In genomic region chr4:123342642-123343470, GRCm38 (mm10) we compare ENCODE assay signal across 8 mouse cellular contexts. TPM values are rescaled to one million over a fixed set of nuclear protein-coding genes. Genes with fewer than 3 reads are reported as not detected.
DNase-seq lines count a peak whose midpoint lies in the region; ATAC-seq and TF ChIP-seq lines count a peak whose summit lies in the region.

Gene Bmp8a (minus strand): TSS chr4:123343252.

- H3K36me3 ChIP-seq in hindbrain, embryonic 16.5 days (ENCODE audit: control insufficient read depth, insufficient read depth, low read length), result peaks cover 3% of the 10 kb centered on the region; the same call in 1 of the 2 replicates
- H3K36me3 ChIP-seq in liver, adult 2 months (ENCODE audit: control insufficient read depth, insufficient read depth, low read length), result no peaks in the 10 kb centered on the region
- H3K36me3 ChIP-seq in midbrain, postnatal 0 days (ENCODE audit: insufficient read depth, low read length), result no peaks in the 10 kb centered on the region
- H3K36me3 ChIP-seq in splenic B cell, adult 2 months (ENCODE audit: control insufficient read depth, insufficient read depth, low read length, poor library complexity, severe bottlenecking), result no peaks in the 10 kb centered on the region

- no peaks in the 10 kb centered on the region for H3K9me3 ChIP-seq in hindbrain, embryonic 16.5 days (ENCODE audit: control insufficient read depth, low read length)
- H3K9me3 ChIP-seq in midbrain, postnatal 0 days (ENCODE audit: low read length), result no peaks in the 10 kb centered on the region

- peak; percentile 14 for DNase-seq in cerebellum, adult 9-10 months
- DNase-seq in cerebellum, adult 11 months, result no peak
- DNase-seq in c-Kit-positive CD71-positive TER-119-negative erythroid progenitor cells, embryonic 14.5 days (ENCODE audit: low read depth), result peak; percentile 54
- DNase-seq in gastrocnemius, adult 8-10 months (ENCODE audit: low spot score in 2 of 2), result peak; percentile 25 to 33
- peak; percentile 6 for DNase-seq in liver, adult 2 months (ENCODE audit: extremely low read depth, low read depth, low spot score)
- DNase-seq in midbrain, postnatal 0 days (ENCODE audit: low spot score), result peak; percentile 65
- peak; percentile 72 for DNase-seq in splenic B cell, adult 2 months (ENCODE audit: low read depth, low spot score)

- WGBS in hindbrain, embryonic 16.5 days, result 1% methylated on average over 65 of the region's 65 CpGs
- WGBS in liver, adult 2 months, result 2% methylated on average over 65 of the region's 65 CpGs
- under 1% methylated on average over 55 of the region's 65 CpGs for WGBS in midbrain, postnatal 0 days

- ATAC-seq in hindbrain, embryonic 16.5 days, result peak; percentile 86
- peak; percentile 80 for ATAC-seq in midbrain, postnatal 0 days (ENCODE audit: low FRiP score)

- H3K27me3 ChIP-seq in hindbrain, embryonic 16.5 days (replicated peaks; ENCODE audit: control insufficient read depth, insufficient read depth, low read length), result peaks cover 30% of the 10 kb centered on the region
- peaks cover 15% of the 10 kb centered on the region for H3K27me3 ChIP-seq in liver, adult 2 months (ENCODE audit: control insufficient read depth, insufficient read depth, low read length)
- peaks cover 32% of the 10 kb centered on the region; the same call in 1 of the 2 replicates for H3K27me3 ChIP-seq in midbrain, postnatal 0 days (ENCODE audit: insufficient read depth, low read length)
- H3K27me3 ChIP-seq in splenic B cell, adult 2 months (ENCODE audit: control insufficient read depth, insufficient read depth, low read length, poor library complexity, severe bottlenecking), result no peaks in the 10 kb centered on the region

- H3K79me2 ChIP-seq in liver, adult 2 months (ENCODE audit: control insufficient read depth, insufficient read depth, low read length), result no peaks in the 10 kb centered on the region

- peak within 1 kb of the TSS; percentile 87 for H3K4me2 ChIP-seq in hindbrain, embryonic 16.5 days (ENCODE audit: low read length)
- peak within 1 kb of the TSS; percentile 62 for H3K4me2 ChIP-seq in midbrain, postnatal 0 days (ENCODE audit: low read depth, low read length, poor library complexity, severe bottlenecking)

- H3K27ac ChIP-seq in hindbrain, embryonic 16.5 days (ENCODE audit: low read depth, low read length), result no peak within 1 kb of the TSS
- H3K27ac ChIP-seq in liver, adult 2 months (replicated peaks; ENCODE audit: insufficient read depth, low read depth, low read length), result no peak within 1 kb of the TSS
- no peak within 1 kb of the TSS for H3K27ac ChIP-seq in midbrain, postnatal 0 days (ENCODE audit: low read depth, low read length)

- no peak for TF ChIP-seq CTCF in liver, adult 2 months (IDR thresholded peaks at IDR 0.05; ENCODE audit: low read depth, low read length)
- no peak for TF ChIP-seq CTCF in midbrain, postnatal 0 days (IDR thresholded peaks at IDR 0.05)

- TF ChIP-seq POLR2A in liver, adult 2 months (IDR thresholded peaks at IDR 0.05; ENCODE audit: extremely low read depth, insufficient read depth, low read length), result no peak

- H3K4me1 ChIP-seq in hindbrain, embryonic 16.5 days (ENCODE audit: control insufficient read depth, insufficient read depth, low read depth, low read length), result peaks cover 13% of the 10 kb centered on the region
- H3K4me1 ChIP-seq in liver, adult 2 months (ENCODE audit: control insufficient read depth, insufficient read depth, low read length), result peaks cover 2% of the 10 kb centered on the region; the same call in 1 of the 2 replicates
- H3K4me1 ChIP-seq in midbrain, postnatal 0 days (ENCODE audit: insufficient read depth, low read length), result no peaks in the 10 kb centered on the region

- H3K9ac ChIP-seq in hindbrain, embryonic 16.5 days (ENCODE audit: low read depth, low read length), result peak within 1 kb of the TSS; percentile 55
- 0 out of 2 replicates have a peak within 1 kb of the TSS, but pooled peaks have one; percentile 37 for H3K9ac ChIP-seq in liver, adult 2 months (ENCODE audit: low read depth, low read length)
- no peak within 1 kb of the TSS for H3K9ac ChIP-seq in midbrain, postnatal 0 days (replicated peaks; ENCODE audit: low read length, poor library complexity, severe bottlenecking)

- H3K4me3 ChIP-seq in hindbrain, embryonic 16.5 days (ENCODE audit: low read length), result peak within 1 kb of the TSS; percentile 54
- H3K4me3 ChIP-seq in liver, adult 2 months (ENCODE audit: insufficient read depth, low read depth, low read length), result peak within 1 kb of the TSS; percentile 68
- peak within 1 kb of the TSS; percentile 37 for H3K4me3 ChIP-seq in midbrain, postnatal 0 days (ENCODE audit: low read depth, low read length)

RNA-seq across cellular contexts. Expression of gene Bmp8a, which starts in this region (rescaled TPM):
- total RNA-seq in gastrocnemius, adult 8-10 months (2022), result 1 to 10 TPM in 1 of 4 experiments, under 1 TPM in 2, not detected in 1; 0.56 to 1.3 (median 0.72) TPM
- polyA plus RNA-seq in hindbrain, embryonic 16.5 days (2015; fragmentation: Nextera tagmentation; extraction: Ambion mirVana), result 0.22 and 0.26 TPM in 2 replicates
- total RNA-seq in liver, adult 2 months (2014; rRNA removed), result not detected in 2 replicates
- polyA plus RNA-seq in liver, adult 2 months (2012; rRNA removed), result not detected in 2 replicates
- total RNA-seq in midbrain, postnatal 0 days (2014; rRNA removed), result 0.09 and 0.44 TPM in 2 replicates
- 0.23 and 0.58 TPM in 2 replicates for polyA plus RNA-seq in midbrain, postnatal 0 days (2015; fragmentation: Nextera tagmentation; extraction: Ambion mirVana)

Comparison
In these comparisons a context has a peak if more than half of its experiments do, and no peak if none do; other contexts are left out.
1. Peak in ATAC-seq, H3K4me3 ChIP-seq, H3K9ac ChIP-seq and H3K4me2 ChIP-seq in hindbrain, embryonic 16.5 days; RNA of the gene not detected or under 1 TPM.
2. Peak in DNase-seq, H3K4me3 ChIP-seq and H3K9ac ChIP-seq in liver, adult 2 months; RNA of the gene not detected or under 1 TPM.
3. Peak in DNase-seq, ATAC-seq, H3K4me3 ChIP-seq and H3K4me2 ChIP-seq in midbrain, postnatal 0 days; RNA of the gene not detected or under 1 TPM.